Mouse (Mus musculus): ENCODE results near the gene Ntrk1.

Ntrk1 gene

DNA sequence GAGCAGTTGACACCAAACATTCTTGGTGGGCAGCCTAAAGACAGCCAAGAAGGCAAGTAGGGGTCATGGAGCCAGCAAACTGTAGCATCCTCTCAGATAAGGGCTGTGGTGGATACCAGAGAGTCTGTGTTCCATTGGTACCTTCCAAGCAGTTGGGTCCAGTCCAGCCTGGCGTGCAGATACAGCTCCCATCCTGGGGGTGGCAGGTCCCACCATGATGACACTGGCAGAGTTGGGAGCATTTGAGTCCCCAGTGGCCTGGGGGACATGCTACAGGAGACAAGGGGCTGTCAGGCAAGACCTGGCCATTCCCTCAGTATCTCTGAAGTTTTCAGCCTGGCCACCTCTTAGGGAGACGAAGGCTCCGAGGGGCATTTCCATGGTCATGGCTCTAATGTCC, 42.4 kb downstream of the Ntrk1 start:
- DNase-seq (ENCODE audit: low spot score), result no peak

GRCm38 (mm10) chr3:87749977-87750376, 45.0 kb downstream of the Ntrk1 start:
- no peak for DNase-seq (ENCODE audit: low spot score)

DNA sequence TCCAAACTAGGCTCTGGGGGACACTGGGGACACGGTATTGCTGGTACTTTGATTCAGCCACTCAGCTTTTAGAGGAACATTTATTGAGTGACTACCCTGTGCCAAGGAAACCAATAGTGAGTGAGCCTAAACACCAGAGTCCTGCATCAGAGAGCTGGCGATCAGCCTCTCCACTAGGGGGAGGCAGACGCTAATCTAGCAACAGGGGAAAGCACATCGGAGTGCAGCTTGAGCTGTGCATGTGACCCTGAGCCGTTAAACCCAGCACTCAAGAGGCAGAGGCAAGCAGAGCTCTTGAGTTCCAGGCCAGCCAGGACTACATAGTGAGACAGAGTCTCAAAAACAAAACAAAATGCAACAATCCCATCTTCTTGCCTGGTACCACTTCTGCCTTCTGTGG, 45.9 kb downstream of the Ntrk1 start:
- DNase-seq (ENCODE audit: low spot score), result no peak

DNA sequence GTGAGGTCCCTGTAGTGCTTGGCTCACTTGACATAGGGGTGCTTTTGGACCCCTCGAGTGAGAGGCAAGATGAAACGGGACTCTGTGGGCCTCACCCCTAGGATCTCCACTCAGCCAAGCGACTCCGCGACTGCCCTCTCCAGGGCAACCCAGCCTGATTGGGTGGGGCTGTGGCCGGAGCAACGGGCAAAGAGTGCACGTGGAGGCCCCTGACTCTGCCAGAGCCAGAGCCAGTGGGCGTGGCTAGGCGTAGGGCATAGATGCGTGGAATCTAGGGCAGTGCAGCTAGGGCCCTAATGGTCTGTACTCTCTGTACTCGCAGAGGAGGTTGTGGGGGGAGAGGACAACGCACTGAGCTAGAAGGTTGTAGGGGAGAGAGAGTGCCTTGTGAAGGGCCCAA, 46.5 kb downstream of the Ntrk1 start, which contains the start of gene Lrrc71:
Lrrc71 (minus strand) TSS at position 195 of the 400 bp plus-strand sequence.
- peak; percentile 67 for DNase-seq (ENCODE audit: low spot score)

GRCm38 (mm10) chr3:87745036-87745659, 49.8 kb downstream of the Ntrk1 start:
- DNase-seq (ENCODE audit: low spot score), result no peak

GRCm38 (mm10) chr3:87743927-87744326, 51.0 kb downstream of the Ntrk1 start:
- no peak for DNase-seq (ENCODE audit: low spot score)

DNA sequence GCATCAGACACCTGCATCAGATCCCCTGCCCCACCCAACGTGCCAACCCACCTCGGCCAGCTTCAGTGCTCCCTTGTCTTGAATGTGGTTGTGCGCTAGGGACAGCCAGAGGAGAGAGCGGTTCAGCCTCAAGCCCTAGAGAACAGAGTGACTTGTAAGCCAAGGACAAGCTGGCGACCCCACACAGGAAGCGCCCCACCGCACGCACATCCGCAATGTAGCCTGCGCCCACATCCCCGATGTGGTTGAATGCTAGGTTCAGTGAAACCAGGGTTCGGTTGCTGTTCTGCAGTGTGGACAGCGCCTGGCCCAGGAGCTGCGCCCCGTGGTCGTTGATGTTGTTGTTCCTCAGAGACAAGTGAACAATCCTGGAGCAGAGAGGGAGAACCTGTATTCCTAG, 52.2 kb downstream of the Ntrk1 start:
- no peak for DNase-seq (ENCODE audit: low spot score)

DNA sequence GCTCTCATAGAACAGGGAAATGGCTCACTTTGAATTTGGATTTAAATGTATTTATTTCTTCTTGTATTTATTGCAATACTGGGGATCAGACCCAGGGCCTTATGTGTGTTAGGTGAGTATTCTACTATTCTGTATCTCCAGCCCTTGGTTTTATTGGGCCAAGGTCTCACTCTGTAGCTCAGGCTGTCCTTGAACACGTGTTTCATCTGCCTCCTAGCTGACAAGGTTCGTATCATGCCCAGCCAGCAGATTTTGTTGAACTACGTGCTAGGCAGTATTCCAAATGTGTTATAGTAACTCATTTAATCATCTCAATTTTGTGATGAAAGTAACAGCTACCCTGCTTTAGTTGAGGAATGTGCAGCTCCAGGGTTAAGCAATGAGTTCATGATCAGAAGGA, 52.9 kb downstream of the Ntrk1 start:
- no peak for DNase-seq (ENCODE audit: low spot score)

GRCm38 (mm10) chr3:87738906-87739305, 56.1 kb downstream of the Ntrk1 start:
- no peak for DNase-seq (ENCODE audit: low spot score)

- DNase-seq (ENCODE audit: low spot score), result no peak
Observed at GRCm38 (mm10) chr3:87735335-87735734, 59.6 kb downstream of the Ntrk1 start.

DNA sequence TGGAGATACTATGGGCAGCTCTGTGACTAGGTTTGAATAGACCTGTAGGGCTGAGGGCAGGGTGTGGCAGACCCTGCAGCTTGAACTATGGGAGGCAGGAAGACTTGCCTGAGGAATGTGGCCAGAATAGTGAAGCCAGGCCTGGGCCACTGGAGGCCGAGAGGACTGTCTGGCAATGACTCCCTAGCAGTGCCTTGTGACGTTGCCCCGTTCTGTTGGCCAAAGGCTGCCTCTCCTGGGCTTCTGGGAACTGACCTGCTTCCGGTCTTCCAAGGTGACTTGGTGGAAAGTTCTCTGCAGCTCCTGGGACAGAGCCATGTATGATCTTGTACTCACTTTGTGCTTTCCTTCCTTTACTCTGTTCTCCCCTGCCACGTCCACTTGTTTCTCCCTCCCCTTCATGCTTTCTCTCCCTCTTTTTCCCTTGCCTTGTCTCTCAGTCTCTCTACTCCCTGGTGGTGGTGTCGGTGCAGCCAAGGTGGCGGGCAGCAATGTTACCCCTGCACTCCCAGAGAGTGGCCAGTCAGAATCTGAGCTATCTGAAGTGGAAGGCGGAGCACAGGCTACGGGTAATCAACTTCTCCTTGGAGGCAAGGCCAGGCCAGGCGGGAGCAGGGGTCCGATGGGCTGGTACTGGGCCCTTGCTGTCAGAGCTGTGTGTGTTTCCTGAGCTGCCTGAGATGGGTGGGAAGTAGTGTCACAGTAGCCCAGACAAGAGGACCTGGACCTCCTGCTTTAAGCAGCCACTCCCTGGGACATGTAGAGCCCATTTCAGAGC, 60.8 kb downstream of the Ntrk1 start:
- DNase-seq (ENCODE audit: low spot score), result no peak

- DNase-seq (ENCODE audit: low spot score), result no peak
Observed at GRCm38 (mm10) chr3:87733098-87733497, 61.9 kb downstream of the Ntrk1 start.

DNA sequence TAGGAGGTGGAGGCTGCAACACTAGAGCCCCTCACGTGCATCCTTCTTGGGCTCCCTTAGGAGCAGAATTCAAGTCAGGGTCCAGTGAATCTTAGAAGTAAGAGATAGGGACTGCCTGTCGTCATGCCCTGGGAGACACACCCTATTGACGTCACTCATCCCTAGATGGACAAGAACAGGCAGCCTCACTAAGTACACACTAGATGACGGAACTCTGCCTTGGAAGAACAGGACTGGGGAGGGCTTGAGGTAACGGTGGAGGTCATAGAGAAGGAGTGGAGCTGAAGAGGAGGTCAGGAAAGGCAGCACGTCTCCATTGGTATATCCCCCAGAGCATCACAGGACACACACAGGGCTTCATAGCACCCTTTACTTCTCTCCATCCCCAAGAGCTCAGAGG, 66.3 kb downstream of the Ntrk1 start:
- DNase-seq (ENCODE audit: low spot score), result peak; percentile 27

Data from testis, postnatal 10 days (tissue).